Mouse (Mus musculus) myocyte (in vitro differentiated cells): ENCODE measurements around the gene 1700029P11Rik.
A peak's percentile ranks its signal among the peaks of the same experiment; 100 is the strongest.

Source experiments
- CEBPB ChIP-seq: IDR thresholded peaks from 2 replicates; pipeline ENCODE4 v1.6.1; 2011; ENCODE audit warnings: mild to moderate bottlenecking, moderate library complexity; ENCODE audit not compliant: poor library complexity, insufficient read depth, severe bottlenecking
- MAX ChIP-seq: IDR thresholded peaks from one replicate; pipeline ENCODE4 v1.6.1; 2011; ENCODE audit warnings: low read depth, mild to moderate bottlenecking, control low read depth
- MYOD1 ChIP-seq, 3 experiments: IDR thresholded peaks; one replicate each; pipeline ENCODE4 v1.6.1; 2011; ENCODE audit warnings: control low read depth in 2 of 3, low read depth in 2 of 3, mild to moderate bottlenecking in 2 of 3, moderate library complexity in 1 of 3; ENCODE audit not compliant: insufficient read length in 2 of 3, control insufficient read depth in 1 of 3
- MYOG ChIP-seq, 3 experiments: IDR thresholded peaks; one replicate each; pipeline ENCODE4 v1.6.1; 2011; ENCODE audit warnings: control low read depth in 2 of 3, low read depth in 2 of 3, mild to moderate bottlenecking in 2 of 3; ENCODE audit not compliant: insufficient read length in 2 of 3, control insufficient read depth in 1 of 3, insufficient read depth in 1 of 3
- POLR2A ChIP-seq: IDR thresholded peaks from one replicate; pipeline ENCODE4 v1.6.1; 2011; ENCODE audit warnings: low read depth, mild to moderate bottlenecking, control low read depth, moderate library complexity; ENCODE audit not compliant: insufficient read length
- POLR2AphosphoS2 ChIP-seq: IDR thresholded peaks from one replicate; pipeline ENCODE4 v1.6.1; 2011; ENCODE audit warnings: low read depth, control low read depth; ENCODE audit not compliant: insufficient read length
- REST ChIP-seq: IDR thresholded peaks from one replicate; pipeline ENCODE4 v1.6.1; 2011; ENCODE audit warnings: mild to moderate bottlenecking, control low read depth, moderate library complexity; ENCODE audit not compliant: insufficient read depth, insufficient read length
- SRF ChIP-seq: IDR thresholded peaks from one replicate; pipeline ENCODE4 v1.6.1; 2011; ENCODE audit warnings: low read depth; ENCODE audit not compliant: control insufficient read depth, insufficient read length
- TCF12 ChIP-seq: IDR thresholded peaks from one replicate; pipeline ENCODE4 v1.6.1; 2011; ENCODE audit warnings: mild to moderate bottlenecking, control low read depth; ENCODE audit not compliant: poor library complexity, insufficient read depth, severe bottlenecking
- TCF3 ChIP-seq: IDR thresholded peaks from one replicate; pipeline ENCODE4 v1.6.1; 2011; ENCODE audit warnings: low read depth, control low read depth; ENCODE audit not compliant: insufficient read length
- USF1 ChIP-seq: IDR thresholded peaks from one replicate; pipeline ENCODE4 v1.6.1; 2011; ENCODE audit warnings: low read depth, mild to moderate bottlenecking, control low read depth, moderate library complexity

DNA sequence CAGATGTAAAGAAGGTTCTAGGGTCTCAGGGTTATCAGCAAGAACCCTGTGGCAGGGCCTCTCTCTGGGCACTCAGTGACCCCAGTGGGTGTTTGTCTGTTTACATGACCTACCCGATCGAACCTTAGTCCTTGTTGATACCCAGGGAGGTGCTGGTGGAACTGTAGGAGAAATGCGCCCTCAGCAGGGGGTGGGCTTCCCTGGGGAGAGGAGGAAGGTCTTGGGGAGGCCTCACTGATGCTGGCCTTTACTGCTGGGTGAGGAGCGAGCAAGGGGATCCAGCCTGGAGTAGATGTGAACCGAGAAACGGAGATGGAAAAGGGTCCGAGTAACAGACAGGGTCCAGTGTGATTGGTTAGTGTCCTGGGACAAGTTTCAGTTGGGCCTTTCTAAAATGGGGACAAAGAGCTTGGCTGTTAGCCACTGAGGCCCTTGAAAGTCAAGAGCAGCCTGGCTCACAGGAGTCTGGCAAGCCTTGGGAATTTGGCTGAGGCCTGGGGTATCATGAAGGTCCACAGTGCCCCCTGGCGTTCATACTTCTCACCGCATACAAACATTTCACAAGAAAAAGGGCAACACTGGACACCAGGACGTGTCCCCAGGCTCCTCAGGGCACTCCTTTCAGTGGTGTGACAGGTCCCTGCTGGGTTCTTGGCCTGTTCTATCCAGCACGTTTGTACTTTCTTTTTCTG lies 9.2 kb downstream of the 1700029P11Rik start:
- TF ChIP-seq MYOD1 (IDR thresholded peaks at IDR 0.05; ENCODE audit: control insufficient read depth in 1 of 3, insufficient read length in 2 of 3, low read depth in 2 of 3): no peak
- no peak for TF ChIP-seq POLR2A
- no peak for TF ChIP-seq USF1
- TF ChIP-seq CEBPB: no peak
- TF ChIP-seq SRF: no peak
- TF ChIP-seq MAX: no peak
- no peak for TF ChIP-seq TCF12
- no peak for TF ChIP-seq TCF3
- peak; percentile 43 for TF ChIP-seq POLR2AphosphoS2
- no peak for TF ChIP-seq MYOG (IDR thresholded peaks at IDR 0.05; ENCODE audit: control insufficient read depth in 1 of 3, insufficient read depth in 1 of 3, insufficient read length in 2 of 3, low read depth in 2 of 3)
- TF ChIP-seq REST: no peak
